Mouse (Mus musculus) stomach, postnatal 0 days (tissue): ENCODE results near the gene Grtp1.

Experiments used
- CTCF ChIP-seq: IDR thresholded peaks from 2 replicates; pipeline ENCODE4 v1.5.1; 2016; ENCODE audit warnings: antibody characterized with exemption, low read depth, mild to moderate bottlenecking, moderate library complexity
- EP300 ChIP-seq: optimal IDR thresholded peaks from 2 replicates; pipeline ENCODE3; 2016; ENCODE audit warnings: antibody characterized with exemption

DNA sequence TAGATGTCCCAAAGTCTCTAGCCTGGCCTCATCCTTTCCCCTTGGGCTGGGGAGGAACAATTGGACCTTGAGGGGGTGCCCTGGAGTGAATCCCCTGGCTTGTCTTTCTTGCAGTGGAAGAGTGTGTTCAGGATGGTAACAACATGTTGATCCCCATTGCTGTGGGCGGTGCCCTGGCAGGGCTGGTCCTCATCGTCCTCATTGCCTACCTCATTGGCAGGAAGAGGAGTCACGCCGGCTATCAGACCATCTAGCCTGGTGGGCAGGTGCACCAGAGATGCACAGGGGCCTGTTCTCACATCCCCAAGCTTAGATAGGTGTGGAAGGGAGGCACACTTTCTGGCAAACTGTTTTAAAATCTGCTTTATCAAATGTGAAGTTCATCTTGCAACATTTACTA, 26.1 kb downstream of the Grtp1 start:
- TF ChIP-seq CTCF (no peak), EP300 (no peak)
